Comparison of ENCODE assay signal across 8 mouse cellular contexts in the genomic region with DNA sequence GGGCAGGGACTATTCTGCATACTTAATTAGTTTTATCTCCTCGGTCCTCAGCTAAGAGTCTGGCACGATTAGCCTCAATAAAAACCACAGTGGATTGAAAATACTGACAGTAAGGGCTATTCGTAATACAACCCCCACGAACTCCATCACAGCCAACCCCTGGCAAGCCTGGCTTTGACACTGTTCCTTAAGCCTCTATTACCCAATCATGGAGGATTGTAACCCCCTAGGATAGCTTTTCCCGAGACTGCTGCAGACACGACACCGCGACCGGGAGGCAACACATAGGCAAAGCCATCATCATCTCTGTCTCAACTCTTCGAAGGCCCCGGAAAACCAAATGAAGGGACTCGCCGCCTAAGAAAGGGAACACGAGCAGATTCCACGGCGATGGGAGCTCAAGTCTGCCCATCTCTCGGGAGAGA. TPM values are rescaled to one million over a fixed set of nuclear protein-coding genes. Genes with fewer than 3 reads are reported as not detected.
A peak's percentile ranks its signal among the peaks of the same experiment; 100 is the strongest.
DNase-seq lines count a peak whose midpoint lies in the region; ATAC-seq lines count a peak whose summit lies in the region.

No protein-coding gene starts in this region.

- H3K4me3 ChIP-seq in megakaryocyte, embryonic 14.5 days (replicated peaks), result peak overlapping the region; percentile 98
- peak overlapping the region; percentile 96 for H3K4me3 ChIP-seq in embryonic facial prominence, embryonic 10.5 days
- H3K4me3 ChIP-seq in hindbrain, embryonic 16.5 days (ENCODE audit: low read length), result peak overlapping the region; percentile 87
- peak overlapping the region; percentile 61 for H3K4me3 ChIP-seq in midbrain, embryonic 12.5 days

- H3K27ac ChIP-seq in embryonic facial prominence, embryonic 10.5 days (replicated peaks), result peak overlapping the region; percentile 96
- H3K27ac ChIP-seq in hindbrain, embryonic 16.5 days (ENCODE audit: low read depth, low read length), result peak overlapping the region; percentile 96
- H3K27ac ChIP-seq in midbrain, embryonic 12.5 days (replicated peaks), result peak overlapping the region; percentile 91

- under 1% methylated on average over 17 of the region's 17 CpGs for WGBS in embryonic facial prominence, embryonic 10.5 days
- WGBS in hindbrain, embryonic 16.5 days, result 0% methylated on average over 17 of the region's 17 CpGs
- WGBS in midbrain, embryonic 12.5 days, result 0% methylated on average over 17 of the region's 17 CpGs

- H3K36me3 ChIP-seq in megakaryocyte, embryonic 14.5 days (replicated peaks; ENCODE audit: low read length), result peaks cover 27% of the 10 kb centered on the region
- H3K36me3 ChIP-seq in embryonic facial prominence, embryonic 10.5 days (replicated peaks), result peaks cover 33% of the 10 kb centered on the region
- H3K36me3 ChIP-seq in hindbrain, embryonic 16.5 days (ENCODE audit: control insufficient read depth, insufficient read depth, low read length), result peaks cover 3% of the 10 kb centered on the region
- H3K36me3 ChIP-seq in midbrain, embryonic 12.5 days, result peaks cover 18% of the 10 kb centered on the region

- no peak for ATAC-seq in megakaryocyte, adult 5-6 weeks (ENCODE audit: poor library complexity, severe bottlenecking)
- no peak for ATAC-seq in hindbrain, embryonic 16.5 days
- no peak for ATAC-seq in midbrain, embryonic 12.5 days (ENCODE audit: low FRiP score, low read depth)

- H3K9ac ChIP-seq in hindbrain, embryonic 16.5 days (ENCODE audit: low read depth, low read length), result peak overlapping the region; percentile 89
- peak overlapping the region; percentile 70 for H3K9ac ChIP-seq in midbrain, embryonic 12.5 days (replicated peaks)

- H3K27me3 ChIP-seq in megakaryocyte, embryonic 14.5 days (replicated peaks), result no peaks in the 10 kb centered on the region
- H3K27me3 ChIP-seq in embryonic facial prominence, embryonic 10.5 days (replicated peaks; ENCODE audit: low read depth, poor library complexity, severe bottlenecking), result no peaks in the 10 kb centered on the region
- H3K27me3 ChIP-seq in hindbrain, embryonic 16.5 days (replicated peaks; ENCODE audit: control insufficient read depth, insufficient read depth, low read length), result no peaks in the 10 kb centered on the region
- H3K27me3 ChIP-seq in midbrain, embryonic 12.5 days, result no peaks in the 10 kb centered on the region

- H3K9me3 ChIP-seq in megakaryocyte, embryonic 14.5 days, result no peaks in the 10 kb centered on the region
- no peaks in the 10 kb centered on the region for H3K9me3 ChIP-seq in embryonic facial prominence, embryonic 10.5 days
- no peaks in the 10 kb centered on the region for H3K9me3 ChIP-seq in hindbrain, embryonic 16.5 days (ENCODE audit: control insufficient read depth, low read length)
- H3K9me3 ChIP-seq in midbrain, embryonic 12.5 days, result no peaks in the 10 kb centered on the region

- peak overlapping the region; percentile 91 for H3K4me2 ChIP-seq in hindbrain, embryonic 16.5 days (ENCODE audit: low read length)
- peak overlapping the region; percentile 82 for H3K4me2 ChIP-seq in midbrain, embryonic 12.5 days (replicated peaks)

- DNase-seq in embryonic facial prominence, embryonic 10.5 days (ENCODE audit: low spot score), result no peak
- no peak for DNase-seq in right cerebral cortex, postnatal 25 days
- DNase-seq in frontal cortex, postnatal 36 days (ENCODE audit: low spot score in 2 of 2), result no peak
- no peak for DNase-seq in cerebellum, adult 11-12 months

- peaks cover 35% of the 10 kb centered on the region for H3K4me1 ChIP-seq in megakaryocyte, embryonic 14.5 days
- peaks cover 19% of the 10 kb centered on the region for H3K4me1 ChIP-seq in embryonic facial prominence, embryonic 10.5 days
- H3K4me1 ChIP-seq in hindbrain, embryonic 16.5 days (ENCODE audit: control insufficient read depth, insufficient read depth, low read depth, low read length), result peaks cover 12% of the 10 kb centered on the region
- H3K4me1 ChIP-seq in midbrain, embryonic 12.5 days, result peaks cover 16% of the 10 kb centered on the region

RNA-seq across cellular contexts. Expression of a gene that starts 0.6 kb away (rescaled TPM):
- polyA plus RNA-seq in megakaryocyte, embryonic 14.5 days (2012; ENCODE audit: insufficient read depth, low replicate concordance), result 6.6 and 107 TPM in 2 replicates
- 62.9 and 70.3 TPM in 2 replicates for total RNA-seq in megakaryocyte, adult 5-6 weeks (2015)
- total RNA-seq in megakaryocyte, adult 5-6 weeks (2017), result 54.4 and 58.3 TPM in 2 replicates
- 110 and 120 TPM in 2 replicates for polyA plus RNA-seq in embryonic facial prominence, embryonic 10.5 days (2016; fragmentation: Nextera tagmentation; extraction: Ambion mirVana)
- polyA plus RNA-seq in hindbrain, embryonic 16.5 days (2015; fragmentation: Nextera tagmentation; extraction: Ambion mirVana), result 76.3 and 82.0 TPM in 2 replicates
- 122 and 137 TPM in 2 replicates for polyA plus RNA-seq in midbrain, embryonic 12.5 days (2016; fragmentation: Nextera tagmentation; extraction: Ambion mirVana)

RNA-seq across cellular contexts. Expression of a gene that starts 48.3 kb away (rescaled TPM):
- 5.4 and 39.8 TPM in 2 replicates for polyA plus RNA-seq in megakaryocyte, embryonic 14.5 days (2012; ENCODE audit: insufficient read depth, low replicate concordance)
- 36.2 and 38.4 TPM in 2 replicates for total RNA-seq in megakaryocyte, adult 5-6 weeks (2015)
- total RNA-seq in megakaryocyte, adult 5-6 weeks (2017), result 59.8 and 61.7 TPM in 2 replicates
- polyA plus RNA-seq in embryonic facial prominence, embryonic 10.5 days (2016; fragmentation: Nextera tagmentation; extraction: Ambion mirVana), result 35.1 and 36.7 TPM in 2 replicates
- polyA plus RNA-seq in hindbrain, embryonic 16.5 days (2015; fragmentation: Nextera tagmentation; extraction: Ambion mirVana), result 10.6 and 13.9 TPM in 2 replicates
- 27.4 and 29.2 TPM in 2 replicates for polyA plus RNA-seq in midbrain, embryonic 12.5 days (2016; fragmentation: Nextera tagmentation; extraction: Ambion mirVana)
